Mouse (Mus musculus): ENCODE results near the gene Hddc3. TPM values are rescaled to one million over a fixed set of nuclear protein-coding genes. Genes with fewer than 3 reads are reported as not detected.

Gene Hddc3
- 6.1 TPM for polyA plus RNA-seq (2017; shearing (Covaris generic))

GRCm38 (mm10) chr7:80342858-80343257 is at the start of gene Hddc3:
TSS of gene Hddc3 (plus strand) at chr7:80343104.

GRCm38 (mm10) chr7:80294062-80294763 is 48.7 kb upstream of the Hddc3 start, which contains the start of gene Prc1:
TSS of gene Prc1 (plus strand) at chr7:80294450.

GRCm38 (mm10) chr7:80324043-80324815 is 18.7 kb upstream of the Hddc3 start, which contains the start of gene Rccd1:
TSS of gene Rccd1 (minus strand) at chr7:80324454.

GRCm38 (mm10) chr7:80340793-80341192 is 2.1 kb upstream of the Hddc3 start, which contains the start of gene Unc45a:
TSS of gene Unc45a (minus strand) at chr7:80341005.

GRCm38 (mm10) chr7:80371041-80371751 is 28.3 kb downstream of the Hddc3 start, which contains the start of gene Man2a2:
TSS of gene Man2a2 (minus strand) at chr7:80371375.

GRCm38 (mm10) chr7:80387633-80388543 is 45.0 kb downstream of the Hddc3 start, which contains the start of gene Fes:
TSS of gene Fes (minus strand) at chr7:80387946.

Other genes starting within 250 kb of the Hddc3 start
- 36.3 TPM for gene Idh2, start 227.7 kb upstream of the Hddc3 start, polyA plus RNA-seq (2017; shearing (Covaris generic))
- gene Sema4b, start 156.3 kb upstream of the Hddc3 start, polyA plus RNA-seq (2017; shearing (Covaris generic)), result 6.3 TPM
- gene Cib1, start 110.3 kb upstream of the Hddc3 start, polyA plus RNA-seq (2017; shearing (Covaris generic)), result 71.5 TPM
- 2.4 TPM for gene Gdpgp1, start 110.2 kb upstream of the Hddc3 start, polyA plus RNA-seq (2017; shearing (Covaris generic))
- gene Ttll13, start 96.7 kb upstream of the Hddc3 start, polyA plus RNA-seq (2017; shearing (Covaris generic)), result not detected
- 20.9 TPM for gene Ngrn, start 81.9 kb upstream of the Hddc3 start, polyA plus RNA-seq (2017; shearing (Covaris generic))
- 42.4 TPM for gene Vps33b, start 73.5 kb upstream of the Hddc3 start, polyA plus RNA-seq (2017; shearing (Covaris generic))
- gene Prc1, start 48.7 kb upstream of the Hddc3 start, polyA plus RNA-seq (2017; shearing (Covaris generic)), result 8.7 TPM
- gene Rccd1, start 18.6 kb upstream of the Hddc3 start, polyA plus RNA-seq (2017; shearing (Covaris generic)), result 34.1 TPM
- 165 TPM for gene Unc45a, start 2.1 kb upstream of the Hddc3 start, polyA plus RNA-seq (2017; shearing (Covaris generic))
- 97.4 TPM for gene Man2a2, start 28.3 kb downstream of the Hddc3 start, polyA plus RNA-seq (2017; shearing (Covaris generic))
- gene Fes, start 44.8 kb downstream of the Hddc3 start, polyA plus RNA-seq (2017; shearing (Covaris generic)), result 4.8 TPM
- gene Furin, start 62.3 kb downstream of the Hddc3 start, polyA plus RNA-seq (2017; shearing (Covaris generic)), result 190 TPM
- 8.0 TPM for gene Blm, start 192.0 kb downstream of the Hddc3 start, polyA plus RNA-seq (2017; shearing (Covaris generic))

Data from effector memory CD4-positive, alpha-beta T cell, adult 5 months (primary cell).